Mouse (Mus musculus): ENCODE data around the gene Mageb1. TPM values are rescaled to one million over a fixed set of nuclear protein-coding genes. Genes with fewer than 3 reads are reported as not detected.
"Not testable (repeated sequence)": the region's sequence is repeated elsewhere in the genome, so short reads cannot be mapped to it uniquely, and the experiment has no call there.

Gene Mageb1
- total RNA-seq (2022): not detected

GRCm38 (mm10) chrX:92016233-92016632, at the start of gene Mageb1:
Gene Mageb1, minus strand, starts transcription at chrX:92016333.
- not testable (repeated sequence) for DNase-seq (ENCODE audit: low spot score in 2 of 2)

Other genes with a start within 250 kb of the Mageb1 start
- not detected for gene Mageb5, start 233.3 kb downstream of the Mageb1 start, total RNA-seq (2022)

All from left cerebral cortex, adult 8-10 months (tissue).